Mouse (Mus musculus) embryonic facial prominence, embryonic 15.5 days (tissue): Measurements from ENCODE around the gene Pcx. TPM values are rescaled to one million over a fixed set of nuclear protein-coding genes. Genes with fewer than 3 reads are reported as not detected.
"Not testable (repeated sequence)": the region's sequence is repeated elsewhere in the genome, so short reads cannot be mapped to it uniquely, and the experiment has no call there.

Experiments used
- ATAC-seq: fragments of 200-750 bp; cut with Nextera tagmentation; 2 replicates; pipeline ENCODE4 v1.8.0; 2017; ENCODE audit warnings: low read depth, moderate TSS enrichment; ENCODE audit not compliant: insufficient number of reproducible peaks, low FRiP score, low TSS enrichment
- H3K27ac ChIP-seq: fragments of 300-500 bp; sonication (generic); replicated peaks from 2 replicates; pipeline ENCODE4 v1.5.1; 2015; ENCODE audit warnings: mild to moderate bottlenecking, inconsistent platforms
- H3K27me3 ChIP-seq: fragments of 300-500 bp; sonication (generic); 2 replicates; pipeline ENCODE4 v1.6.1; 2015; ENCODE audit warnings: inconsistent platforms
- H3K36me3 ChIP-seq: fragments of 300-500 bp; sonication (generic); 2 replicates; pipeline ENCODE4 v1.6.1; 2015; ENCODE audit warnings: mild to moderate bottlenecking, inconsistent platforms
- H3K4me1 ChIP-seq: fragments of 300-500 bp; sonication (generic); 2 replicates; pipeline ENCODE4 v1.6.1; 2015; ENCODE audit warnings: inconsistent platforms
- H3K4me2 ChIP-seq: fragments of 300-500 bp; sonication (generic); replicated peaks from 2 replicates; pipeline ENCODE4 v1.6.1; 2015; ENCODE audit warnings: mild to moderate bottlenecking, inconsistent platforms
- H3K4me3 ChIP-seq: fragments of 300-500 bp; sonication (generic); replicated peaks from 2 replicates; pipeline ENCODE4 v1.5.1; 2015; ENCODE audit warnings: mild to moderate bottlenecking, inconsistent platforms
- H3K9ac ChIP-seq: fragments of 300-500 bp; sonication (generic); 2 replicates; pipeline ENCODE4 v1.6.1; 2015; ENCODE audit warnings: inconsistent platforms
- H3K9me3 ChIP-seq: fragments of 300-500 bp; sonication (generic); replicated peaks from 2 replicates; pipeline ENCODE4 v1.6.1; 2016; ENCODE audit warnings: inconsistent platforms
- WGBS: fragments of 180-500 bp; shearing (Covaris S2); methylation state at CpG from one replicate; pipeline ENCODE4 v1.1.7; 2015; 5-methylcytosine and 5-hydroxymethylcytosine counted together
- polyA plus RNA-seq: library from polyadenylated mRNA; unstranded; fragments of >200 nt; fragmentation: Nextera tagmentation; extraction: Ambion mirVana; gene quantifications from 2 replicates; pipeline ENCODE4 v1.2.1, GENCODE M21; 2015

Gene Pcx
- polyA plus RNA-seq, 1 experiment from 2014 or later, result 20.2 TPM

GRCm38 (mm10) chr19:4569356-4570236, 59.3 kb downstream of the Pcx start:
- no peak overlapping the region for H3K4me3 ChIP-seq
- no peak overlapping the region for H3K27ac ChIP-seq
- no peak overlapping the region for H3K4me2 ChIP-seq
- H3K9ac ChIP-seq, result no peak overlapping the region
- no peaks in the 10 kb centered on the region for H3K9me3 ChIP-seq
- H3K36me3 ChIP-seq, result no peaks in the 10 kb centered on the region
- H3K4me1 ChIP-seq, result no peaks in the 10 kb centered on the region
- ATAC-seq, result no peak
- WGBS, result 71% methylated on average over 17 of the region's 17 CpGs
- H3K27me3 ChIP-seq, result no peaks in the 10 kb centered on the region

GRCm38 (mm10) chr19:4570237-4570613, 60.0 kb downstream of the Pcx start:
- ATAC-seq, result no peak
- Histone ChIP-seq H3K9me3 (no peaks in the 10 kb centered on the region), H3K4me3 (no peak overlapping the region), H3K27ac (no peak overlapping the region), H3K27me3 (no peaks in the 10 kb centered on the region), H3K9ac (no peak overlapping the region), H3K36me3 (no peaks in the 10 kb centered on the region), H3K4me2 (no peak overlapping the region), H3K4me1 (no peaks in the 10 kb centered on the region)
- 82% methylated on average over 11 of the region's 11 CpGs for WGBS

DNA sequence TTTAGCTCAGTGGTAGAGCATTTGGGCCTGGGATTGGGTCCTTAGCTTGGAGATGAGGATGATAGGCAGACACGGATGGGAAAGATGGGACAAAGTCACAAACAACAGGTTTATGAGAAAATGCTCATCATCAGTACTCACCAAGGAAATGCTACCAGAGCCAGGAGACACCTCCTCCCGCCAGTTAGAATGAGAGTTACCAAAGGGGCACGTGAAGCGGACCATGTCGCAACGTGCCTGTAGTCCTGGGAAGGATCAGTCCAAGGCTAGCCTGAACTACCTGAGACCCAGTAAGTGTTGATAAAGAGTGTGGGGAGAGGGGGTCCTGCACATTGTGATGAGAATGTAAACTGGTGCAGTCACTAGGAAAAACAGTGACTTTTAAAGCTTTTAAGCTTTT, 60.5 kb downstream of the Pcx start:
- WGBS, result 90% methylated on average over 6 of the region's 6 CpGs
- Histone ChIP-seq H3K9ac (no peak overlapping the region), H3K9me3 (no peaks in the 10 kb centered on the region), H3K4me1 (no peaks in the 10 kb centered on the region), H3K27me3 (no peaks in the 10 kb centered on the region), H3K27ac (no peak overlapping the region), H3K36me3 (no peaks in the 10 kb centered on the region), H3K4me2 (no peak overlapping the region), H3K4me3 (no peak overlapping the region)
- ATAC-seq, result no peak

- H3K9ac ChIP-seq, result no peak overlapping the region
- no peak overlapping the region for H3K27ac ChIP-seq
- 83% methylated on average over 1 of the region's 1 CpGs for WGBS
- no peaks in the 10 kb centered on the region for H3K9me3 ChIP-seq
- H3K4me1 ChIP-seq, result no peaks in the 10 kb centered on the region
- no peak overlapping the region for H3K4me3 ChIP-seq
- no peaks in the 10 kb centered on the region for H3K36me3 ChIP-seq
- no peak for ATAC-seq
- no peaks in the 10 kb centered on the region for H3K27me3 ChIP-seq
- H3K4me2 ChIP-seq, result no peak overlapping the region
Measured at GRCm38 (mm10) chr19:4571658-4572057, 61.4 kb downstream of the Pcx start.

DNA sequence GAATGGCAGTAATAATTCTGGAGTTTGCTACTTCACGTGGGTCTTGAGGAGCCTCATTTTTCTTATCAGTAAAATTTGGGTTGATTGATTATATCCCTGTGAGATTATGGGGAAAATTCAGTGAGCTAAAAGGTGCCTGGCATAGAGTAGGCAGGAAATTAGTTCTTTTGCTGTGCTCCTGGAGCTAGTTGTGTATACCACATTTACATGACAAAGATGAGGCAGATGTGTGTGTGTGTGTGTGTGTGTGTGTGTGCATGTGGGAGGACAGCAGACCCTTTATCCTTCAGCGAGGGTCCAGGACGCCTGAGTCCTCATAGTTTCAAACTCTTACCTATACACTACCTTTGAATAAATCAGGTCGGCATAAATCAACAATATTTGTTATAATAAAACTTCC, 61.8 kb downstream of the Pcx start:
- no peaks in the 10 kb centered on the region for H3K36me3 ChIP-seq
- no peak for ATAC-seq
- no peak overlapping the region for H3K4me2 ChIP-seq
- no peaks in the 10 kb centered on the region for H3K4me1 ChIP-seq
- no peaks in the 10 kb centered on the region for H3K9me3 ChIP-seq
- no peak overlapping the region for H3K4me3 ChIP-seq
- H3K27ac ChIP-seq, result no peak overlapping the region
- H3K9ac ChIP-seq, result no peak overlapping the region
- WGBS, result 79% methylated on average over 4 of the region's 4 CpGs
- no peaks in the 10 kb centered on the region for H3K27me3 ChIP-seq

DNA sequence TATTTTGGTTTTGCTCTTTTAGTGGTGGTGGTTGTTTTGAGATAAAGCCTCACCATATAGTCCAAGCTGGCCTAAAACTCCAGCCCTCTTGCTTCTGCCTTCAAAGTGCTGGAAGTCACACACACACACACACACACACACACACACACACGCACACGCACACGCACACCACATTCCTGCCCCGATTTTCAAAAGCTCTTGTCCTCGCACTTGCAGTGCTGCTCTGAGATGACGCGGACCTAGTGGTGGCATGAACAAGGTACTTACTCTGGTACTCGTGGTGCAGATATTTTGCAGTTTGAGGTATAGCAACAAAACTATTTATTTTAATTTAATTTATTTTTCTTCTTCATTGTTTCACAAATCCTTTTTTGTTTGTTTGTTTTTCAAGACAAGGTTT, 62.2 kb downstream of the Pcx start:
- Histone ChIP-seq H3K4me1 (no peaks in the 10 kb centered on the region), H3K9me3 (no peaks in the 10 kb centered on the region), H3K36me3 (no peaks in the 10 kb centered on the region), H3K27ac (no peak overlapping the region), H3K4me3 (no peak overlapping the region), H3K9ac (no peak overlapping the region), H3K4me2 (no peak overlapping the region), H3K27me3 (no peaks in the 10 kb centered on the region)
- 81% methylated on average over 8 of the region's 8 CpGs for WGBS
- no peak for ATAC-seq

- H3K4me2 ChIP-seq, result no peak overlapping the region
- no peak overlapping the region for H3K4me3 ChIP-seq
- H3K4me1 ChIP-seq, result no peaks in the 10 kb centered on the region
- H3K36me3 ChIP-seq, result no peaks in the 10 kb centered on the region
- ATAC-seq, result no peak
- WGBS, result 79% methylated on average over 1 of the region's 1 CpGs
- no peaks in the 10 kb centered on the region for H3K27me3 ChIP-seq
- H3K9ac ChIP-seq, result no peak overlapping the region
- no peak overlapping the region for H3K27ac ChIP-seq
- no peaks in the 10 kb centered on the region for H3K9me3 ChIP-seq
Measured at GRCm38 (mm10) chr19:4573241-4573640, 63.0 kb downstream of the Pcx start.

GRCm38 (mm10) chr19:4578799-4579198, 68.5 kb downstream of the Pcx start:
- Histone ChIP-seq H3K27ac (no peak overlapping the region), H3K9ac (no peak overlapping the region), H3K9me3 (no peaks in the 10 kb centered on the region), H3K27me3 (no peaks in the 10 kb centered on the region), H3K4me2 (no peak overlapping the region), H3K4me3 (no peak overlapping the region), H3K36me3 (no peaks in the 10 kb centered on the region), H3K4me1 (no peaks in the 10 kb centered on the region)
- WGBS, result 43% methylated on average over 2 of the region's 2 CpGs
- ATAC-seq, result no peak

GRCm38 (mm10) chr19:4579296-4579695, 69.0 kb downstream of the Pcx start:
- H3K36me3 ChIP-seq, result no peaks in the 10 kb centered on the region
- no peak overlapping the region for H3K27ac ChIP-seq
- no peak for ATAC-seq
- no peak overlapping the region for H3K4me3 ChIP-seq
- no peaks in the 10 kb centered on the region for H3K4me1 ChIP-seq
- no peak overlapping the region for H3K4me2 ChIP-seq
- no peak overlapping the region for H3K9ac ChIP-seq
- no peaks in the 10 kb centered on the region for H3K27me3 ChIP-seq
- 74% methylated on average over 5 of the region's 5 CpGs for WGBS
- H3K9me3 ChIP-seq, result no peaks in the 10 kb centered on the region

- ATAC-seq, result no peak
- H3K36me3 ChIP-seq, result no peaks in the 10 kb centered on the region
- 58% methylated on average over 2 of the region's 2 CpGs for WGBS
- H3K4me1 ChIP-seq, result no peaks in the 10 kb centered on the region
- no peak overlapping the region for H3K9ac ChIP-seq
- no peak overlapping the region for H3K4me2 ChIP-seq
- H3K27me3 ChIP-seq, result no peaks in the 10 kb centered on the region
- H3K9me3 ChIP-seq, result no peaks in the 10 kb centered on the region
- no peak overlapping the region for H3K4me3 ChIP-seq
- H3K27ac ChIP-seq, result no peak overlapping the region
Measured at GRCm38 (mm10) chr19:4583856-4584255, 73.6 kb downstream of the Pcx start.

GRCm38 (mm10) chr19:4586783-4587182, 76.5 kb downstream of the Pcx start:
- not testable (repeated sequence) for H3K9ac ChIP-seq, H3K36me3 ChIP-seq, H3K9me3 ChIP-seq, H3K27ac ChIP-seq, H3K4me1 ChIP-seq, H3K4me2 ChIP-seq, H3K27me3 ChIP-seq, H3K4me3 ChIP-seq, ATAC-seq

- WGBS, result 59% methylated on average over 2 of the region's 2 CpGs
- no peaks in the 10 kb centered on the region; the same call in 1 of the 2 replicates for H3K4me1 ChIP-seq
- no peaks in the 10 kb centered on the region for H3K36me3 ChIP-seq
- H3K9me3 ChIP-seq, result no peaks in the 10 kb centered on the region
- no peak for ATAC-seq
- no peak overlapping the region for H3K27ac ChIP-seq
- H3K4me2 ChIP-seq, result no peak overlapping the region
- H3K9ac ChIP-seq, result no peak overlapping the region
- H3K27me3 ChIP-seq, result no peaks in the 10 kb centered on the region
- H3K4me3 ChIP-seq, result no peak overlapping the region
Measured at GRCm38 (mm10) chr19:4587426-4587825, 77.2 kb downstream of the Pcx start.
